Mouse (Mus musculus) hindlimb bud, embryonic 11.5 days (tissue): ENCODE measurements at regions not wholly inside any gene's neighbourhood (a gene's known extent, or its start where the extent isn't known, plus 50 kb on each side); places are given as distances from the start of the nearest gene placed in this dataset.
"Not testable (repeated sequence)": the region's sequence is repeated elsewhere in the genome, so short reads cannot be mapped to it uniquely, and the experiment has no call there.

Experiments
- DNase-seq: peaks from one replicate; pipeline ENCODE4 v3.0.0-alpha.2; 2012; ENCODE audit warnings: low read depth, low spot score; ENCODE audit errors: extremely low spot score

GRCm38 (mm10) chr2:166476953-166477352, 236.7 kb downstream of the Prex1 start:
- no peak for DNase-seq

GRCm38 (mm10) chr2:166475624-166476023, 238.0 kb downstream of the Prex1 start:
- DNase-seq, result no peak

- no peak for DNase-seq
These were observed 239.0 kb downstream of the Prex1 start for GRCm38 (mm10) chr2:166474601-166475000.

- no peak for DNase-seq
These were observed 242.3 kb downstream of the Prex1 start for GRCm38 (mm10) chr2:166471257-166471753.

- no peak for DNase-seq
These were observed 244.5 kb downstream of the Prex1 start for GRCm38 (mm10) chr2:166469046-166469593.

- no peak for DNase-seq
These were observed 246.5 kb downstream of the Prex1 start for GRCm38 (mm10) chr2:166467137-166467536.

- no peak for DNase-seq
These were observed 248.1 kb downstream of the Prex1 start for GRCm38 (mm10) chr2:166465531-166465930.

GRCm38 (mm10) chr2:166463539-166463938, 250.1 kb downstream of the Prex1 start:
- DNase-seq, result no peak

- DNase-seq, result no peak
These were observed 251.7 kb downstream of the Prex1 start for GRCm38 (mm10) chr2:166461956-166462355.

GRCm38 (mm10) chr2:166461103-166461502, 252.5 kb downstream of the Prex1 start:
- DNase-seq, result no peak

- DNase-seq, result peak; percentile 37
These were observed 253.7 kb downstream of the Prex1 start for GRCm38 (mm10) chr2:166459955-166460354.

- DNase-seq, result no peak
These were observed 254.7 kb downstream of the Prex1 start for GRCm38 (mm10) chr2:166458953-166459352.

- no peak for DNase-seq
These were observed 256.1 kb downstream of the Prex1 start for GRCm38 (mm10) chr2:166457381-166458172.

GRCm38 (mm10) chr2:166454160-166454888, 259.3 kb downstream of the Prex1 start:
- DNase-seq, result not testable (repeated sequence)

GRCm38 (mm10) chr2:166450964-166451363, 262.7 kb downstream of the Prex1 start:
- DNase-seq, result no peak

- DNase-seq, result no peak
These were observed 263.3 kb downstream of the Prex1 start for GRCm38 (mm10) chr2:166450380-166450779.

- no peak for DNase-seq
These were observed 264.9 kb downstream of the Prex1 start for GRCm38 (mm10) chr2:166448724-166449123.

- DNase-seq, result no peak
These were observed 265.5 kb downstream of the Prex1 start for GRCm38 (mm10) chr2:166448161-166448560.

- DNase-seq, result no peak
These were observed 267.1 kb downstream of the Prex1 start for GRCm38 (mm10) chr2:166446536-166446935.

- not testable (repeated sequence) for DNase-seq
These were observed 267.8 kb downstream of the Prex1 start for GRCm38 (mm10) chr2:166445824-166446223.

- no peak for DNase-seq
These were observed 270.6 kb downstream of the Prex1 start for GRCm38 (mm10) chr2:166442997-166443396.
